Mouse (Mus musculus) thymus, postnatal 0 days (tissue): ENCODE results near the gene Slc25a20. TPM values are rescaled to one million over a fixed set of nuclear protein-coding genes. Genes with fewer than 3 reads are reported as not detected.

Source experiments
- DNase-seq: peaks from one replicate; pipeline ENCODE4 v3.0.0-alpha.2; 2015; ENCODE audit warnings: low spot score
- polyA plus RNA-seq: library from polyadenylated mRNA; unstranded; fragments of >200 nt; fragmentation: Nextera tagmentation; extraction: Ambion mirVana; gene quantifications from 2 replicates; pipeline ENCODE4 v1.2.1, GENCODE M21; 2015

The Slc25a20 gene
- polyA plus RNA-seq, 1 experiment from 2014 or later: 43.4 TPM

DNA sequence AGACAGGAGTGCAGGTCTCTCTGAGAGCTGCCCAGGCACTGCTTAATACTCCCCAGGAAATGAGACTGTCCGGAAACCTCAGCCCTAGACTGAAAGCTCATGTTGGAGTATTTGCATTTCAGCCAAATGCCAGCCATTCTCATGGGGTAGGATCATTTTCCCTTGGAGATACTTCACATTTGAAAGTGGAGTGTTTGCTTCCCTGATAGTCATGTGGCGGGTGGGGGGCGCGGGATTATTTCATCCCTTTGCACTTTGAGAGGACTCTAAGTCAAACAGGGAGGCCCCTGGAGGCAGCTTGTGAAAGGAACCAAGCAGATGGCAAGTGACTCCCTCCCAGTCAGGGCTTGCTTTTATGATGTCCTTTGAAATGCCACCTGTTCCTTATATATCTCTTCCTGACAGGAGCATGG, 24.6 kb downstream of the Slc25a20 start:
- no peak for DNase-seq

DNA sequence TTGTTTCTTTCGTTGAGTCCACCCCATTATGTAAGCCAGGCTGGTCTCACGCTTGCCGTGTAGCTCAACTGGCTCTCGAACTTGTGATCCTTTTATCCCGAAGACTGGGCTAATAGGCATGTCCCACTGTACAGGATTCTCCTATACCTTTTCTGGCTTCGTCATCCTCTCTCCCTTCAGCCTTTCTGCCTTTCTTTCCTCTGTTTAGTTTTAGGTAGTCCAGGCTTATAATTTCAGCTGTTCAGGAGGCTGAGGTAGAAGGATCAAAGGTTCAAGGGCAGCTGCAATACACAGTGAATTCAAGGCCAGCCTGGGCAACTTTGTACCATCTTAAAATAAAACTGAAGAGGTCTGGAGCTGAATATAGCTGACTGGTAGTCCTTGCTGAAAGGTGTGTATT, 25.3 kb downstream of the Slc25a20 start:
- no peak for DNase-seq

DNA sequence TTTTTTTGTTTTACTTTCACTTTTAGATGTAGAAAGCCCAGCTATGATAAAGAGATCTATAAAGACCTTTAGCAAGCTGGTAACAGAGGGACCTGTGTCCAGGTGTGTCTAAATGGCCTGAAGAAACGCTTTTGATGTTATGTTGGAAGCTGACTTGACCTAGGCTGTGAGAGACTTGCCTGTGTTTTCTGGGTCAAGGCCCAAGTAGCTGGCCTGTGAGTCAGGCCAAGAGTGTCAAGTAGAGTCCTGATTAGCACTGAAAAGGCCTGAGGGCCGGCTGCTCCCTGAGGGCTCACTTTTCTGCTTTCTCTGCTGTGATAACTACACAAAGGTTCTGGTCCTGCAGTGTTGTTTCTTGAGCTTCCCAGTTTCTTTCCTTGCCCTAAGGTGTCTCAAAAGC, 25.8 kb downstream of the Slc25a20 start:
- DNase-seq: no peak

DNA sequence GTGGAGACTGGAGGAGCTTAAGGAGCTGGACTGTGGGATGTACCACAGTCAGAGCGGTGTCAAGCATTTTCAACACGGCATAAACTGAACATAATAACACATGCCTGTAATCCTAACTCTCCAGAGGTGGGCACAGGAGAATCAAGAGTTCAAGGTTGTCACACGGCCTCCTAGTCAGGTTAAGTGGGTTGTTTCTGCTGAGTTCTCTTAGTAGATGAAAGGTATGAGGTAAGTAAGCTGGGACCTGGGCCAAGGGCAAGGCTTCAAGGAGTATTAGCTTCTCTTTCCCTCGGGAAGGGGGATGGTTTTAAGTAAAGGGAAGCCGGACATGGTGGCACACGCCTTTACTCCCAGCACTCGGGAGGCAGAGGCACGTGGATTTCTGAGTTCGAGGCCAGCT, 26.6 kb downstream of the Slc25a20 start:
- DNase-seq: no peak

DNA sequence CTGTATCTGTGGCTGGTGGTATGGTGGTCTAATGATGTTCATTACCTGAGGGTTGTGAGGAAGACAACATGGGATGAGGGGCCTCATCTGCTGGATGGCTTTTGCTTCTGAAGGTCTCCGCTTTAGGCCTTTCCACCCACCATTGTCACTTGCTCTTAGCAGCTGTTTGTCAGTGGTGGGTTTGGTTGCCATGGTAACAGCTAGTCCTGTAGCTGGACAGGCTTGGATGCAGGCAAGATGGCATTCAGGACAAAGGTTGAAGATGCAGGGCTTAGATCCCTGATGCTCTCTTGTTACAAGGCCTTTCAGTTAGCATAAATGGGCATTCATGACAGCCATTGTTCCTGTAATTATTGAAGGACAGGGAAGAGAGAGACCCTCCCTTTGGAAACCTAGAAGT, 27.2 kb downstream of the Slc25a20 start, which contains the start of gene Prkar2a:
Prkar2a (plus strand) TSS at position 209 of the 400 bp plus-strand sequence.
- DNase-seq: no peak

DNA sequence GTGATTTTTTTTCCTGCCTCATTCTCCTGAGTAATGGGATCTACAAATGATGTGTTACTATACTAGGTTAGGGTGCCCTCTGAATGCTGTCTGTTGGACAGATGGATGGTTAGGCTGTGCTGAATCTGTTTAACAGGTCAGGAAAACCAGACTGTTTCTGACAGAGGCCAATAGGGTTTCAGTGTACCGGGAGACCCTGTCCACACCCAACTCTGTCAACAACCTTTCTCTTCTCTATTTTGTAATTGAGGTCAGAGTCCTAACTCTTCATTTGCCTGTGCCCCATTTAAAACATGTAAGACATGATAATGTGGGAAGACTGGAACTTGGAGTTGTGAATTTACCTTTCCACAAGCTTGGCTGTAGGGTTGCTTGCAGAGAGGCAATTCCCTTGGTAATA, 28.1 kb downstream of the Slc25a20 start:
- no peak for DNase-seq

DNA sequence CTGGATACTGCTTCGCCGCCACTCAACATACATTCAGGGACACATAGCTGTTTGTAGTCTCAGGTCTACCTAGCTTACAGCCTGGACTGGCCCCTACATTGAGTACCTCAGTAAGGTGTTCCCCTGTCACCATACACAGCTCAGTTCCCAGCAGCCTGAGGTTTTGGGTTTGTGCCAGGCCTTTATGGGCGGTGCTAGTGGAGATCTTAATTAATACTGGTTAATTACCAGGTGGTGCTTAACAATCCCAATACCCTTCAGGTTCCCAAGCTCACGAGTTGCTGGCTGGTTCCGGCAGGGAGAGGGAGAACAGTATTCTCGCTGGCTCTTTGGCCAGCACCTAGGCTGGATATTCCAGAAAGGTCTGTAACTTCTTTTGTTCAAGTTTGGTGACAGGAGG, 29.0 kb downstream of the Slc25a20 start:
- no peak for DNase-seq

DNA sequence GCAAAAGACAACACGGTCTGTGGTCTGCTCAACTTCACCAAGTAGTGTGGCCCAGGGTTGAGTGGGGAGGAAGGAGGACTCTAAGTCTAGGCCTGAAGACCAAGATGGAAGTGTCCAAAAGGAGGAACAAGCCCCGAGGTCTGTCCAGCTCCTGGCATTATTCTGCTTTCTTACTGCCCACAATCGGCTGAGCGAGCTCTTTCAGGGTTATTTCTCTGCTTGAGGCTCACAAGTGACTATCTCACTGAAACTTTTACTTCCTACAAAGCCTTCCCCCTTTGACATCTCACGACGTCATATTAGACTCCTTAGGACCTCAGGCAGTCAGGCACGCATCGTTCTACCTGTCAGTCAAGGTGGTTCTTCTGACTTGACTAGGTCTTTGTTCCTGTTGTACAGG, 29.5 kb downstream of the Slc25a20 start:
- no peak for DNase-seq

DNA sequence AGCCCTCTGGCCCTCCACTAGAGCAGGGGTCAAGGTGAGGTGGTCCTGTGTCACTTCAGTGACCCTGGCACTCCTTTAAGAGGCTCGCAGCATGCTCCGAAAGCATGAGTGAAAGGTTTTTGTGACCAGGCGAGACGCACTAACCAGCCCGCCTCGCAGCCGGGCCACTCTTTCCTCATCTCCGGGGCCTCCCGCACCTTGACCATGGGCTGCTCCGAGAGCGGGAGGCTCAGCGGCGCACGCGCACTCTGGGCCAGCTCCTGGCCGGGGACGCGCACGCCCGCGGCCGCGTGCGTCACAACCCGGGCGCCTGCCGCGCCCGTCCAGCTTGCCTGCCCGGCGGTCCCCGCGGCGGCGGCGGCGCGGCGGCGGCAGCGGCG, 29.9 kb downstream of the Slc25a20 start:
- DNase-seq: peak; percentile 30

DNA sequence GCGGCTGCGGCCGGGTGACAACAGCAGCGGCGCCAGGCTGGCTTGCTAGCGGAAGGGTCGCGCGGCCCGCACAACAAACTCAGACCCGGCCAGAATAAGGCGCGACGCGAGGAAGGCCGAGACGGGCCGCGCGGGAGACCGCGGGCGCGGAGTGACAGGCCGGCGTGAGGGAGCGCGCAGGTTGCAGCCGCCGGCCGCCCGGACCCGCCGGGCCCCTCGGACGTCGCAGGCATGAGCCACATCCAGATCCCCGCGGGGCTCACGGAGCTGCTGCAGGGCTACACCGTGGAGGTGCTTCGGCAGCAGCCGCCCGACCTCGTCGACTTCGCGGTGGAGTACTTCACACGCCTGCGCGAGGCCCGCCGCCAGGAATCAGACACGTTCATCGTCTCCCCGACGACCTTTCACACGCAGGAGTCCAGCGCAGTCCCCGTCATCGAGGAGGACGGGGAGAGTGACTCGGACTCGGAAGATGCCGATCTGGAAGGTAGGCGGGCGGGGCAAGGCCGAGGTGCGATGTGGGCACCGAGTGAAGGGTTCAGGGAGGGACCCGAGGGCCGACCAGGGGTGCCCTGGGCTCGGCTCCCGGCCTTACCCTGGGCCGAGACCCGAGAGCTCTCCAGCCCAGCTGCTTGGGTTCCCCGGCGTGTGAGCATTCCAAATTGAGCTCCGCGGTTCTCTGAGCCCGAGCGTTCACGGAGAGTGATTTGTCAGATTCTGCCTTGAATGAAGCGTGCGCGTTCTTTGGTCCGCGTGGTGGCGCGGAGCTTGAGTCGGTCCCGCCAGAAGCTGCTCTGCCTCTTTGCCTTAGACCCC, 30.5 kb downstream of the Slc25a20 start:
- peak; percentile 50 for DNase-seq

DNA sequence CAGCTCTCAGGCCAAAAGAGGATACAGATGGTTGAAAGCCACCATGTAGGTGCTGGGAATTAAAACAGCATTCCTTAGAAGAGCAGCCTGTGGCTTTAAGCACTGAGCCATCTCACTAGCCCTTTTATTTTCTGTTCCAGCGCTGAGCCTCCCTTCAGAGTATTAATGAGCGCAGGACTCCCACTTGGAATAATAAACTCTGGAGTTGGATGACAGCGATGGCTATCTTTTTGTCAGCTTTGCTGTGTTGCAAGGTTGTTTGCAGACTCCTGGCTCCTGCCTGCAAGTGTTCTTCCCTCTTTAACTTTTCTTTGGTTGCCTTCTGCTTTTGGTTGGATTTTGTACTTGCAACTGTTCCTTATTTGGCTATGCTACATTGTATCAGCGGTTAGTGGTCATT, 32.1 kb downstream of the Slc25a20 start:
- no peak for DNase-seq

DNA sequence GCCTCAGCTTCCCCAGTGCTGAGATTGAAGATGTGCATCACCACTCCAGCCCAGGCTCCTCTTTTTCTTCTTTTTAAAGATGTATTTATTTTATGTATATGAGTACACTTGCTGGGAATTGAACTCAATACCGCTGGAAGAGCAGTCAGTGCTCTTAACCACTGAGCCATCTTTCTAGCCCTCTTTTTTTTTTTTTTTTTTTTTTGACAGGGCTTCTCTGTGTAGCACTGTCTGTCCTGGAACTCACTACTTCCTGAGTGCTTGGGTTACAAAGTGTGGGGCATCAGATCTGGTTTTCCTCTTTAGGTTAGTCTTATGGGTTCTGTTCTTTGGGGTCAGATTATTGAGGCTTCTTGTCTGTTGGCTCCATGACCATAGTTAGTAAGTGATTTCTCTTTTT, 32.6 kb downstream of the Slc25a20 start:
- DNase-seq: no peak

DNA sequence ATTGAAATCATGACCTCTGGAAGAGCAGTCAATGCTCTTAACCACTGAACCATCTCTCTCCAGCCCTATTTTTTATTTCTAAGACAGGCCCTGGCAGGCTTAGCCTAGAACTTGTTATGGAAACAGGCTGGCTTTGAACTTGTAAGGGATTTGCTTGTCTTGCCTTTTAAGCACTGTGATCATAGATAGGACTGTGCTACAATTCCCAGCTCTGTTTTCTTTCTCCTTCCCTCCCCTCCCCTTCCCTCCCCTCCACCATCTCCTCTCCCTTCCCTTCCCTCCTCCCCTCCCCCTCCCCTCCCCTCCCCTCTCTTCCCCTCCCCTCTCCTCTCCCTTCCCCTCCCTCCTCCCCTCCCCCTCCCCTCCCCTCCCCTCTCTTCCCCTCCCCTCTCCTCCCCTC, 40.6 kb downstream of the Slc25a20 start:
- DNase-seq: no peak

DNA sequence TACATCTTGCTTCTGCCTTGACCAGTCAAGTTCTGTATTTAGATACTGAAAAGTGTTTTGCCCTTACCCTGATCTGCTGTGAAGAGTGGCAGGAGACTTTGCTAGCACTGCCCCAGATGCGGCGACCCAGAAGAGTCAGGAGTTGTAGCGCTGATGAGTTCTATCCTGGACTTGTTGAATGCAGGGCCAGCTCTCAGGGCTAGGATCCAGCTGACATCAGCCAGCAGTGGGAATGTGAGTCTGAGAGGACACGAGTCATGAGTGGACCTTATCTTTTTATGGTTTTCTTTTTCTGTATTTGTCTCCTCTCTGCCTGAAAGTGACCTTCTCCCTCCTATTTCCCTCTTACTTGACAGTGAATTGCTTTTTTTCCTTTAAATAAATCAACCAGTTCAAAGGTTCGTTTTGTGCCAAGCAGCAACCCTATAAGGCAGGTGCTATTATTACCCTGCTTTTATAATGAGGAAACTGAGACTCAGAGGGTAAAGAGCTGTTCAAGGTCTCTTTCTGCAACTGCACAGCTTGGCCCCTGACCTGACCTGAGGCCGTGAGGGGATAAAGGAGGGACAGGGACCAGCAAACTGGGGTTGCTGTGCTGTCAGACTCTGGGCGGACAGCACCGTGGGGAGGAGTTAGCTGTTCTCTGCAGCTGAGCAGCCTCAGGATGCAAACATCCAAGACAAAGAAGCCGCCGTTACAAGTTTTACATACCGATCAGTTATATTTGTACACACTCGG, 41.7 kb downstream of the Slc25a20 start:
- DNase-seq: no peak

DNA sequence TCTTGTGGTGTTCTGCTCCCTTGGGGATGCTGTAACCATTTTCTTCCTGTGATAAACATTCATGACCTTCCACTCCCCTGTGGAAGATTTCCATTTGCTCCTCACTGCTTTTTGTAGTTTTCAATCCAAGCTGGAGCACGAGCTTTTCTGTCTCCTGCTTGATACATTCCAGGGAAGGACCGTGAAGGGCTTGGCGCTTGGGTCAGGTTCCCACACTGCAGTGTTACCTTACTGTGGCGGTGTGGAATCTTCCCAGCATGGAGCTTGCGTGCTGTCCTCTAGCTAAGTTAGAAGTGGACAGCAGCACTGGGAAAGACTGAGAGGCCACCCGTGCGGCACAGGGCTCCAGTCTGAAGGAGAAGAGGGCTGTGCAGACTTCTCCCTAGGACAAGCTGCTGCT, 42.7 kb downstream of the Slc25a20 start:
- no peak for DNase-seq

DNA sequence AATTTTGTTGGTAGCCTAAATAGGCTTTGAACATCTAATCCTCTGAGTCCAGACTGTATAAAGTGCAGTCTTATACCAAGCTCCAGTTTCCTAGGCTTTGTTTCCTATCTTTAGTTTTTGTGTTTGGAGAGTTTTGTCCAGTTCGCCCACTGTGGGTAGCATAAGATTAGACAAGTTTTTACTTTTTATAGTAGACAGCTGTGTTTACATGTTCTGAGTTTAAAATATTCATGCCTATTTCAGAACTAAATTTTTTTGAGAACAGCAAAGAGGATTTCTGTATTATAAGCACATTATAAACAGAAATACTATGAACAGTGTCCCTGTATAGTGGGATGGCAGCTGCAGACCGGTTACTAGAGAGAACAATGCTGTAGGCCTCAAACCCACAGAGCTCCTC, 45.3 kb downstream of the Slc25a20 start:
- no peak for DNase-seq

DNA sequence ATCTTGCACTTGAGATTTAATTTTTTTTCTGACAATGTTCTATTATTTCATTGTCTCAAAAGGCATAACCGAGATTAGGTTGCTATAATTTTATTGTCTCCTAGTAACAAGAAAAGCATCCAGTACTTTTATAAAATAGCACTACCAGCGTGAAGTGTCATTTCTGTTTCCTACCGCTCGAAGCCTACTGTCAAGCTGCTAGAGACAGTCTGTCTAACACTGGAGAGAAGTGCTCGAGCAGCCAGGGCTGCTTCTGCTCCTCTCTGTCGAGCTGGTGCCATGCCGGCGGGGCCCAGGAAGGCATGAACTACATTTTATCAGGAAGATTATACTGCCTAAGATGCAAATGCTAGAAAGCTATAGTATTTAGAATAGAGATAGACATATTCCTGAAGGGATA, 46.9 kb downstream of the Slc25a20 start:
- no peak for DNase-seq

DNA sequence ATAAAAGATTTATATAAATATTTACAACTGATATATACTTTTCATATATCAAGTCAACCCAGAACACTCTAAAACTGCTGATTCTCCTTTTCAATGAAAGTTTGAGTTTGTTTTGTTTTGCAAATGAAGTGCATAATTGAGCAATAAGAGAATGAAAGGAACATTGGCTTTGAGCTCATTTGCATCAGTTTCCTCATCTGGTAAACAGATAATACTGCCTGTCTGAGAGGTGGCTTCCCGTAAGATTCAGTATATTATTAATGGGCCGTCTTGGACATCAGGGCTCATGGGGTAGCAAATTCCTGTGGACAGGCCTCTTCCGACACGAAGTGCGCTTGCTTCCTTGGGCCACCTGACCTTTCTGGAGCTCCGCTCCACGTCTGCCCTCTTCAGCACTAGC, 48.9 kb downstream of the Slc25a20 start:
- DNase-seq: no peak

DNA sequence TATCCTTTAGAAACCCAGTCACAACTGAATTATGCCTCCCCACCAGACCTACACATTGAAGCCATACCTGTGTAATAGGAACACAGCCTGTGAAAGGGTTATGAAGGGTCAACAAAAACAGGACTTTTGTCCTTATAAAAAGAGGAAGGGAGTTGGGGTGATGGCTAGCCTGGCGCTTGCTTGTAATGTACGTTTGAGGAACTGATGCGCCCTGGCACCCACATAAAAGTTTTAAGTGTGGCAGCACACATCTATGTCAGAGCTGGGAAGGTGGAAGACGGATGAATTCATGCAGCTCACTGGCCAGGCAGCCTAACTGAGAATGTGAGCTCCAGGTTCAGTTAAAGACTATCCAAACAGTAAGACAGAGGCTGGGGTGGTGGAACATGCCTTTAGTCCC, 54.3 kb downstream of the Slc25a20 start:
- no peak for DNase-seq

DNA sequence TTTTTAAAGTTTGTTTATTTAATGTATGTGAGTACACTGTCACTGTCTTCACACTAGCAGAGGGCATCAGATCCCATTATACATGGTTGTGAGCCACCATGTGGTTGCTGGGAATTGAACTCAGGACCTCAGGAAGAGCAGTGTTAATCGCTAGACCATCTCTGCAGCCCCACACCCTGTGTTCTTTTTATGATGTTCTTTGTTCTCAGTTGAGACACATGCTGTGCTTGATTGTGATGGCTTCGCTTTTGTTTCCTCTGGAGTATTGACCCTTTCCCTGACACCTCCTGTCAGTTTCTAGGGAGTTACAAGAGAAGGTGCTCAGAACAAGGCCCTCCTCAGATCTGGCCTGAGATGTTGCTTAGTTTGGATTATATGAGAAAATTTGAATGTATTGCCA, 61.9 kb downstream of the Slc25a20 start:
- no peak for DNase-seq

DNA sequence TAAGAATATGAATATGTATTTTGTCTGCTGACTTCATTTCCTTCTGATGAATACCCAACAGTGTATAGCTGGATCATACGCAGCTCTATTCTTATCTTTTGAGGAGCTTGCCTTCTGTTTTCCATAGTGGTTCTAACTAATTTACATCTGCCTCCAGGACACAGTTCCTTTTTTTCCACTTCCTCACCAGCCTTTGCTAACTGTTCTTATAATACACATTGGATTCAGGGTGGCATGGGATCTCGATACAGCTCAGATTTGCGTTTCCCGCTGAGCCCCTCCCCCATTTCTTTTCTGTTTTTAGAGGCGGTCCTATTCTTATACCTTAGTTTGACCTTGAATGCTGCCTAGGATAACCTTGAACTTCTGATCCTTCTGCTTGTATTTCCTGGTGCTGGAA, 64.2 kb downstream of the Slc25a20 start:
- DNase-seq: no peak

DNA sequence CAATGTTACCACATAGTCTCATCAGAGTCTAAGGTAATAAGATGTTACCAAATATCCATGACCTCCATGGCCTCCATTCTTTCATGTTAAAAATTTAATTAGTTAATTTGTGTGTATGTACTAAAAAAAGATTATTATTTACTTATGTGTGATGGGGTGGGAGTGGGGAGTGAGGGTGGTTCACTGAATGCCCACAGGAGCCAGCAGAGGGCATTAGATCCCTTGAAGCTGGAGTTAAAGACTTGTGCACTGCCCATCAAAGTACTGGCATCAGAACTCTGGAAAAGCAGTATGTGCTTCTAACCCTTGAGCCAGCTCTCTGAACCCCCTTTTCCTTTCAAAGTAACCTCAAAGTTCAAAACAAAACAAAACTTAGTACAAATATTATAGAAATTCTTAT, 67.2 kb downstream of the Slc25a20 start:
- DNase-seq: no peak

DNA sequence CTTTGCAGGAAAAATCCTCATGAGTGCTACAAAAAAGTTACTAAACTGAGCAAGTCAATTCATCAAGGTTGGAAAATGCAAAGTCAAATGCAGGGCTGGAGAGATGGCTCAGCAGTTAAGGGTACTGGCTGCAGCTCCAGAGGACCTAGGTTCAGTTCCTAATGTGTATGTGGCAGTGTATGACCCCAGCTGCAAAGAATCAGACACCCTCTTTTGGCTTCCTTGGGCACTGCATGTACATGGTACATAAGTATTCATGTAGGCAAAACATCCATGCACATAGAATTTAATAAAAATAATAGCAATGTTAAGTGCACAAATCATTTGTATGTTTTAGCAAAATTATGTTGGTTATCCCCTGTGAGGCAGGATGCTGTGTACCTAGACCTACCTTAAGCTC, 70.6 kb downstream of the Slc25a20 start:
- no peak for DNase-seq
